Mouse (Mus musculus) lung, adult 2 months (tissue): ENCODE results near the gene Pdhx. TPM values are rescaled to one million over a fixed set of nuclear protein-coding genes. Genes with fewer than 3 reads are reported as not detected.

Experiments
- DNase-seq: peaks from one replicate; pipeline ENCODE4 v3.0.0; 2022
- H3K4me1 ChIP-seq: fragments of 200-500 bp; 2 replicates; pipeline ENCODE4 v1.6.1; 2011; ENCODE audit warnings: low read length; ENCODE audit not compliant: control insufficient read depth, insufficient read depth
- H3K4me3 ChIP-seq: fragments of 200-500 bp; replicated peaks from 2 replicates; pipeline ENCODE3; 2011; ENCODE audit warnings: low read depth, mild to moderate bottlenecking, control low read depth, low read length; ENCODE audit errors: extremely low read depth
- CTCF ChIP-seq: fragments of 200-500 bp; IDR thresholded peaks from 2 replicates; pipeline ENCODE4 v1.5.1; 2011; ENCODE audit warnings: mild to moderate bottlenecking, low read length, control low read depth; ENCODE audit not compliant: insufficient read depth
- POLR2A ChIP-seq: fragments of 200-500 bp; IDR thresholded peaks from 2 replicates; pipeline ENCODE4 v1.6.1; 2011; ENCODE audit warnings: low read depth, mild to moderate bottlenecking, control low read depth, low read length, borderline replicate concordance; ENCODE audit errors: extremely low read depth
- WGBS: fragments of 180-500 bp; shearing (Covaris S2); methylation state at CpG from one replicate; pipeline ENCODE4 v1.1.7; 2018; 5-methylcytosine and 5-hydroxymethylcytosine counted together
- polyA plus RNA-seq: library from polyadenylated mRNA; depleted of rRNA; stranded (reverse); fragments of >200 nt; gene quantifications from 2 replicates; pipeline ENCODE4 v1.2.3, GENCODE M21; 2012

The Pdhx gene
- polyA plus RNA-seq, 1 experiment, result 16.0 TPM

GRCm38 (mm10) chr2:103066683-103067551, 6.4 kb downstream of the Pdhx start:
- 75% methylated on average over 8 of the region's 8 CpGs for WGBS
- Histone ChIP-seq H3K4me1 (peaks cover 4% of the 10 kb centered on the region; the same call in 1 of the 2 replicates), H3K4me3 (no peak overlapping the region)
- TF ChIP-seq CTCF (no peak), POLR2A (no peak)
- no peak for DNase-seq

GRCm38 (mm10) chr2:103062865-103063264, 10.4 kb downstream of the Pdhx start:
- DNase-seq, result peak; percentile 37
- 19% methylated on average over 3 of the region's 3 CpGs for WGBS
- Histone ChIP-seq H3K4me1 (peaks cover 7% of the 10 kb centered on the region), H3K4me3 (no peak overlapping the region)
- no peak for TF ChIP-seq POLR2A
- TF ChIP-seq CTCF, result peak; percentile 55

GRCm38 (mm10) chr2:103058266-103058665, 15.0 kb downstream of the Pdhx start:
- Histone ChIP-seq H3K4me3 (no peak overlapping the region), H3K4me1 (peaks cover 7% of the 10 kb centered on the region)
- 65% methylated on average over 3 of the region's 3 CpGs for WGBS
- no peak for TF ChIP-seq POLR2A
- TF ChIP-seq CTCF, result no peak
- no peak for DNase-seq

- TF ChIP-seq CTCF, result no peak
- TF ChIP-seq POLR2A, result no peak
- WGBS, result 80% methylated on average over 6 of the region's 6 CpGs
- no peak overlapping the region for H3K4me3 ChIP-seq
- DNase-seq, result no peak
- H3K4me1 ChIP-seq, result peaks cover 7% of the 10 kb centered on the region
These were observed 17.5 kb downstream of the Pdhx start for GRCm38 (mm10) chr2:103055820-103056219.

- Histone ChIP-seq H3K4me1 (peaks cover 3% of the 10 kb centered on the region; the same call in 1 of the 2 replicates), H3K4me3 (no peak overlapping the region)
- DNase-seq, result no peak
- TF ChIP-seq POLR2A, result no peak
- no peak for TF ChIP-seq CTCF
- WGBS, result 77% methylated on average over 19 of the region's 19 CpGs
These were observed 21.1 kb downstream of the Pdhx start for GRCm38 (mm10) chr2:103051937-103052893.

GRCm38 (mm10) chr2:103045286-103045685, 28.0 kb downstream of the Pdhx start:
- 90% methylated on average over 2 of the region's 2 CpGs for WGBS
- no peak for TF ChIP-seq CTCF
- TF ChIP-seq POLR2A, result no peak
- Histone ChIP-seq H3K4me3 (no peak overlapping the region), H3K4me1 (0 out of 2 replicates have a peak, but pooled peaks cover 3% of the 10 kb centered on the region)
- no peak for DNase-seq

- no peak for TF ChIP-seq CTCF
- TF ChIP-seq POLR2A, result no peak
- Histone ChIP-seq H3K4me1 (no peaks in the 10 kb centered on the region), H3K4me3 (no peak overlapping the region)
- no peak for DNase-seq
- 76% methylated on average over 8 of the region's 8 CpGs for whole genome bisulfite sequencing
These were observed 32.4 kb downstream of the Pdhx start for GRCm38 (mm10) chr2:103040896-103041295.

- WGBS, result 75% methylated on average over 4 of the region's 4 CpGs
- no peak for DNase-seq
- TF ChIP-seq POLR2A, result no peak
- TF ChIP-seq CTCF, result no peak
- Histone ChIP-seq H3K4me1 (no peaks in the 10 kb centered on the region), H3K4me3 (no peak overlapping the region)
These were observed 35.5 kb downstream of the Pdhx start for GRCm38 (mm10) chr2:103037831-103038230.

- no peaks in the 10 kb centered on the region; the same call in 1 of the 2 replicates for H3K4me1 ChIP-seq
- WGBS, result 83% methylated on average over 3 of the region's 3 CpGs
- DNase-seq, result no peak
These were observed 50.6 kb downstream of the Pdhx start for GRCm38 (mm10) chr2:103022728-103023127.

More at GRCm38 (mm10) chr2:103022728-103023127, 50.6 kb downstream of the Pdhx start:
- TF ChIP-seq POLR2A, result no peak
- TF ChIP-seq CTCF, result no peak
- no peak overlapping the region for H3K4me3 ChIP-seq
